In genomic region chr16:30820234-30820633, GRCm38 (mm10) we compare ENCODE assay signal across 15 mouse cellular contexts.
A peak's percentile ranks its signal among the peaks of the same experiment; 100 is the strongest.
DNase-seq lines count a peak whose midpoint lies in the region; ATAC-seq lines count a peak whose summit lies in the region.
"Had no signal": no experiment of that assay in that cellular context is flagged by ENCODE, and none has a peak within 500 bp of the region (broad histone marks: within the 10 kb centered on the region; RNA-seq: fewer than 3 reads in every experiment).

No protein-coding gene starts in this region.

- intact Hi-C loops in heart, postnatal 36 days (cut with DNase I) = loop anchor here (2.0 to 5.0 kb wide), 2 partner anchors 83 to 122 kb away; no protein-coding TSS in a partner anchor

- 74% methylated on average over 3 of the region's 3 CpGs for WGBS in heart, embryonic 13.5 days

- no peaks in the 10 kb centered on the region for H3K27me3 ChIP-seq in heart, embryonic 13.5 days (replicated peaks)

- no peaks in the 10 kb centered on the region for H3K9me3 ChIP-seq in heart, embryonic 13.5 days

- H3K36me3 ChIP-seq in heart, embryonic 13.5 days = no peaks in the 10 kb centered on the region

- H3K4me1 ChIP-seq in heart, embryonic 13.5 days = peaks cover 42% of the 10 kb centered on the region
- peaks cover 36% of the 10 kb centered on the region for H3K4me1 ChIP-seq in brown adipose tissue, adult 24 weeks (ENCODE audit: control insufficient read depth, insufficient read depth, insufficient read length, low read length)

- ATAC-seq in heart, embryonic 13.5 days (ENCODE audit: extremely low read depth, insufficient number of reproducible peaks, low FRiP score, low TSS enrichment) = no peak

- H3K9ac ChIP-seq in heart, embryonic 13.5 days = no peak overlapping the region

- peak overlapping the region; percentile 83; the same call in 1 of the 2 replicates for H3K27ac ChIP-seq in heart, embryonic 13.5 days (replicated peaks)
- peak overlapping the region; percentile 72 for H3K27ac ChIP-seq in brown adipose tissue, adult 24 weeks (replicated peaks; ENCODE audit: low read depth, low read length)

- no peak overlapping the region for H3K4me3 ChIP-seq in heart, embryonic 13.5 days
- H3K4me3 ChIP-seq in brown adipose tissue, adult 24 weeks (ENCODE audit: insufficient read depth, low read depth, low read length) = no peak overlapping the region

- DNase-seq in heart, postnatal 36 days = no peak
- peak; percentile 14 for DNase-seq in urinary bladder, postnatal 14 days (ENCODE audit: low spot score)
- no peak for DNase-seq in urinary bladder, adult 18-20 months (ENCODE audit: low spot score in 2 of 2)
- DNase-seq in spleen, adult 12 weeks (ENCODE audit: low spot score) = no peak
- no peak for DNase-seq in testis, postnatal 14 days (ENCODE audit: low spot score)
- DNase-seq: adrenal gland, postnatal 36 days; B cell, adult 2 months; cerebellum, adult 11 months; cerebellum, adult 9-11 months; kidney, adult 11 months; kidney, postnatal 14 days; left cerebral cortex, postnatal 4 days; thymus, postnatal 14 days had no signal

- H3K4me2 ChIP-seq in heart, embryonic 13.5 days = no peak overlapping the region
